Mouse (Mus musculus) liver, embryonic 15.5 days (tissue): ENCODE measurements around the gene Gm45808. TPM values are rescaled to one million over a fixed set of nuclear protein-coding genes. Genes with fewer than 3 reads are reported as not detected.
"Not testable (repeated sequence)": the region's sequence is repeated elsewhere in the genome, so short reads cannot be mapped to it uniquely, and the experiment has no call there.

Source experiments
- ATAC-seq: fragments of 200-750 bp; cut with Nextera tagmentation; 2 replicates; pipeline ENCODE4 v1.8.0; 2017; ENCODE audit warnings: moderate number of reproducible peaks, mild to moderate bottlenecking, moderate library complexity; ENCODE audit not compliant: insufficient read depth
- H3K27ac ChIP-seq: fragments of 300-500 bp; sonication (generic); replicated peaks from 2 replicates; pipeline ENCODE4 v1.5.1; 2015; ENCODE audit warnings: mild to moderate bottlenecking, inconsistent platforms
- H3K27me3 ChIP-seq: fragments of 300-500 bp; sonication (generic); 2 replicates; pipeline ENCODE4 v1.6.1; 2015; ENCODE audit warnings: mild to moderate bottlenecking, inconsistent platforms
- H3K36me3 ChIP-seq: fragments of 300-500 bp; sonication (generic); replicated peaks from 2 replicates; pipeline ENCODE4 v1.6.1; 2015; ENCODE audit warnings: moderate library complexity, mild to moderate bottlenecking, inconsistent platforms
- H3K4me1 ChIP-seq: fragments of 300-500 bp; sonication (generic); replicated peaks from 2 replicates; pipeline ENCODE4 v1.6.1; 2015; ENCODE audit warnings: inconsistent platforms
- H3K4me2 ChIP-seq: fragments of 300-500 bp; sonication (generic); 2 replicates; pipeline ENCODE4 v1.6.1; 2015; ENCODE audit warnings: moderate library complexity, mild to moderate bottlenecking, inconsistent platforms
- H3K4me3 ChIP-seq: fragments of 300-500 bp; sonication (generic); replicated peaks from 2 replicates; pipeline ENCODE4 v1.5.1; 2015; ENCODE audit warnings: mild to moderate bottlenecking, inconsistent platforms
- H3K9ac ChIP-seq: fragments of 300-500 bp; sonication (generic); 2 replicates; pipeline ENCODE4 v1.6.1; 2015; ENCODE audit warnings: moderate library complexity, mild to moderate bottlenecking, inconsistent platforms
- H3K9me3 ChIP-seq: fragments of 300-500 bp; sonication (generic); replicated peaks from 2 replicates; pipeline ENCODE4 v1.6.1; 2016; ENCODE audit warnings: inconsistent platforms
- WGBS: fragments of 180-500 bp; shearing (Covaris S2); methylation state at CpG from one replicate; pipeline ENCODE4 v1.1.7; 2015; ENCODE audit warnings: mixed read lengths; ENCODE audit not compliant: insufficient replicate concordance; 5-methylcytosine and 5-hydroxymethylcytosine counted together
- polyA plus RNA-seq: library from polyadenylated mRNA; unstranded; fragments of >200 nt; fragmentation: Nextera tagmentation; extraction: Ambion mirVana; gene quantifications from 2 replicates; pipeline ENCODE4 v1.2.1, GENCODE M21; 2015

The Gm45808 gene
- polyA plus RNA-seq, 1 experiment from 2014 or later = not detected

DNA sequence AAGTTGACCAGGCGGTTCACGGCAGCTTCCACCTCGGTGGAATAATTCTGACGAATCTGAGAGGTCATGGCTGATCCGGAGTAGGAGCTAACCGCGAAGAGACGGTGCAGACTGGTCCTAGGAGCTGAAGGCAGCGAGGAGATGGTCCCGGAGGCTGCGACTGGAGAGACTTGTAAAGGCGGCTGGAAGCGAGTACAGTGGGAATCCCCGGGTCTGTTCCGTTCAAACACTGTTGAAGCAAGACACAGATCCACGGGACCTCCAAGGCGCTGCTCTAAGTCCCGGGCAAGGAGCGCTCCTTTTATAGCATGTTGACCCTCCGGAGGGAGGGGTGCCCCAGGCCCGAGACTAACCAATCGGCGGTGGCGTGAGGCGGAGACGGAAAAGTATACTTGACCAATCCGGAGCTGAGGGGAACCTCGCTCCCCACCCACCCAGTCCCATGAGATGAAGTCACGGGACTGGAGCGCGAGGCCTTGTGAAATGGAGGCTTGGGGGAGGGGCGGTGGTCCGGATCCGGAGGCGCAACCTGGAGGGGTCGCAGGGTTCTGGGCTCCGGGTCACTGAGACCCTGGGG, 27.0 kb downstream of the Gm45808 start, which contains the start of gene Ftl1:
Gene Ftl1 (minus strand): TSS at position 321 of the 577 bp plus-strand sequence.
- peak within 1 kb of the TSS; percentile 76 for H3K4me3 ChIP-seq
- peak; percentile 85 for ATAC-seq
- H3K27ac ChIP-seq = peak within 1 kb of the TSS; percentile 97
- not testable (repeated sequence) for H3K9me3 ChIP-seq, H3K27me3 ChIP-seq
- H3K9ac ChIP-seq = peak within 1 kb of the TSS; percentile 80
- H3K36me3 ChIP-seq = peaks cover 67% of the 10 kb centered on the region
- H3K4me2 ChIP-seq = peak within 1 kb of the TSS; percentile 87
- under 1% methylated on average over 37 of the region's 37 CpGs for WGBS
- peaks cover 64% of the 10 kb centered on the region for H3K4me1 ChIP-seq

DNA sequence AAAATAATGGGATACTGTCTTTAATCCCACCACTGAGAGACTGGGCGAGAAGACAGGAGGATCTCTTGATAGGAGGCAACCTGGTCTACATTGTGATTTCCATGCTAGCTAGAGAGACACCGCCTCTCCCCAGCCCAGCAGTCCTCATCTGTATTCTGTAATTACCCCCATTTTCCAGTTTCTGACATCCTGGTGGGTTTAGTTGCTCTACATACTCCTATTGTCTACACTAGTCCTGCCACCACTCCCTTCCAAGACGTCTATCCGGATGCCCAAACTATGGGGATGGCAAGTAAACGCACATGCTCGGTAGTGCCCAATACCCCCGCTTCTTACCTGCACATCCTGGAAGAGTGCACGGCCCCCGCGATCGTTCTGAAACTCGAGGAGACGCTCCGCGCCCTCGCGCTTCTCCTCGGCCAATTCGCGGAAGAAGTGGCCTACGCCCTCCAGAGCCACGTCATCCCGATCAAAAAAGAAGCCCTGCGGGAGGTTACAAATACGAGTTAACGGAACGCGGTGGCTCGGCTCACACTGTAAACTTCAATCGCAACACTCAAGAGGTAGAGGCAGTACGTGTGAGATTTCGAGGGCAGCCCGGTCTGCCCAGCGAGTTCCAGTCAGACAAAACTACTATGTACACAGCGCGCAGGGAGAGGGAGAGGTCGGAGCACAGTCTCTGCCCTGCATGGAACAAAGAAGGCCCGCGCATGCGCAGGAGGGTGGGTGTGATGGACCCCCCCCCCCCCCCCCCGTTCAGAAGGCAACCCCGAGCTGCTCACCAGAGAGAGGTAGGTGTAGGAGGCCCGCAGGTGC, 27.7 kb downstream of the Gm45808 start:
- Histone ChIP-seq H3K4me3 (peak overlapping the region; percentile 76), H3K9me3 (no peaks in the 10 kb centered on the region), H3K4me2 (peak overlapping the region; percentile 87), H3K27me3 (no peaks in the 10 kb centered on the region), H3K9ac (peak overlapping the region; percentile 80), H3K27ac (peak overlapping the region; percentile 97), H3K36me3 (peaks cover 66% of the 10 kb centered on the region), H3K4me1 (peaks cover 62% of the 10 kb centered on the region)
- ATAC-seq = peak; percentile 34
- WGBS = 2% methylated on average over 43 of the region's 43 CpGs

DNA sequence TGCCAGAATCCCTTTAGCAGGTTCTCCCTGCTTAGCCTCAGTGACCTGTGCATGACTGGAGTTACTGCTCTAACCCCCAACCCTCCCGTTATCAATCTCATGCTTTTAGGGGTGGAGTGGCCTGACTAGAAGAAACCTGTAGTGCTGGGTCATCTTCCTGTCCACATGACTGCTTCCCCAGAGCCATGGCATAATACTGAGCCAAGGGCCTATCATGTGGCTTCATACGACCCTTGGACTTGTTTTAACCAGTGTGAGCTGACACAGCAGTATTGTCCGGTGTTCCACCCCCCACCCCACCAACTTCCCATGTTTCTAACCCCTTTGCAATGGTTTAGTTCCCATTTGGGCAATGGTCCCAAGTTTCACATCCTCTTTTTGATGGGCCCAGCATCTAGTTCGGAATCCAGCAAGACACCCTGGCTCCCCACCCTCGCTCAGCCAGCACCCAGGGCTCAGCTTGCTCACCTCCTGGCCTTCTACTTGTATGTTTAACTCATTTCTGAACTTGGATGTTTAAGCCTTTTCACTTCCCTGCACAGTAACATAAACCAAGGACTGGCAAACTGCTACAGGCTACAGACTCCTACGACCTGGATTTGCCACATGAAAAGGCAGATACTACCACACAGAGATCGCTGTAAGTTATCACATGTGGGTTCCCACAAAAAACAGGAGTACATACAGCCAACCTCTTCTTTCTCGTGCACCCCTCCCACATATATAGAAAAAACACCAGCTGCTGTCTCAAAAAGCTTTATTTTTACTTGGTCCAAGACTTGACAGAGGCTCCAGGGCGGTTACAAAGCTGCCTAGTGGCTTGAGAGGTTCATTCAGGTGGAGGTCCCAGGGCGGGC, 29.2 kb downstream of the Gm45808 start:
- 38% methylated on average over 10 of the region's 10 CpGs for WGBS
- Histone ChIP-seq H3K9ac (peak overlapping the region; percentile 80), H3K36me3 (peaks cover 54% of the 10 kb centered on the region), H3K27ac (peak overlapping the region; percentile 97), H3K4me2 (peak overlapping the region; percentile 87), H3K4me3 (peak overlapping the region; percentile 76), H3K9me3 (no peaks in the 10 kb centered on the region), H3K27me3 (no peaks in the 10 kb centered on the region), H3K4me1 (peaks cover 55% of the 10 kb centered on the region)
- ATAC-seq = 0 out of 2 replicates have a peak, but pooled peaks have one; percentile 2

DNA sequence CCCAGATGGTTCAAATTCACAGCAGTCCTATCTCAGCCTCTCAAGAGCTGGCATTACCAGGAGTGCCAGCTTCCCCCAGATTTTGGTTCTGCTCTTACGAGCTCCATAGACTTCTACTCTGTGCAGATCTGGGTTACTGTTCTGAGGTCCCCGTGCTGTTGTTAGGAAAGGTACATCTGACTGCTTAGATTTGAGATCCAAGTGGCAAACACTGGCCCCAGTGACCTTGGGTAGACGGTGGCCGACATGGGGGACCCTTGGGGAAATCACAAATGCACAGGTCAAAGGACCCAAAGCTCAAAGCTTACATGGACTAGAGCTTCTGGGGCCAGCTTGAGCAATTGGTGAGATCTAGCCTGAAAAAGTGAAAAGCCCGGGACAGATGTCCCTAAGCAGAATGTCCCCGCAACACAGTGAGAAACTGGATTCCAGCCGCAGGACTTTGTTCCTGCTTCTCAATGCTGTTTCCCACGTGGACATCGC, 29.8 kb downstream of the Gm45808 start:
- no peak for ATAC-seq
- H3K4me3 ChIP-seq = peak overlapping the region; percentile 76; the same call in 1 of the 2 replicates
- H3K27ac ChIP-seq = peak overlapping the region; percentile 97
- H3K4me1 ChIP-seq = peaks cover 55% of the 10 kb centered on the region
- H3K4me2 ChIP-seq = peak overlapping the region; percentile 87
- no peaks in the 10 kb centered on the region for H3K27me3 ChIP-seq
- 54% methylated on average over 9 of the region's 9 CpGs for WGBS
- H3K9ac ChIP-seq = 0 out of 2 replicates have a peak overlapping the region, but pooled peaks have one; percentile 80
- H3K9me3 ChIP-seq = no peaks in the 10 kb centered on the region
- peaks cover 54% of the 10 kb centered on the region for H3K36me3 ChIP-seq

- peak overlapping the region; percentile 87; the same call in 1 of the 2 replicates for H3K4me2 ChIP-seq
- H3K9ac ChIP-seq = no peak overlapping the region
- H3K27ac ChIP-seq = peak overlapping the region; percentile 97
- no peaks in the 10 kb centered on the region for H3K27me3 ChIP-seq
- 73% methylated on average over 13 of the region's 13 CpGs for WGBS
- H3K9me3 ChIP-seq = no peaks in the 10 kb centered on the region
- H3K4me3 ChIP-seq = no peak overlapping the region
- peaks cover 52% of the 10 kb centered on the region for H3K36me3 ChIP-seq
- no peak for ATAC-seq
- H3K4me1 ChIP-seq = peaks cover 55% of the 10 kb centered on the region
Observed at GRCm38 (mm10) chr7:45455932-45456696, 30.5 kb downstream of the Gm45808 start.

DNA sequence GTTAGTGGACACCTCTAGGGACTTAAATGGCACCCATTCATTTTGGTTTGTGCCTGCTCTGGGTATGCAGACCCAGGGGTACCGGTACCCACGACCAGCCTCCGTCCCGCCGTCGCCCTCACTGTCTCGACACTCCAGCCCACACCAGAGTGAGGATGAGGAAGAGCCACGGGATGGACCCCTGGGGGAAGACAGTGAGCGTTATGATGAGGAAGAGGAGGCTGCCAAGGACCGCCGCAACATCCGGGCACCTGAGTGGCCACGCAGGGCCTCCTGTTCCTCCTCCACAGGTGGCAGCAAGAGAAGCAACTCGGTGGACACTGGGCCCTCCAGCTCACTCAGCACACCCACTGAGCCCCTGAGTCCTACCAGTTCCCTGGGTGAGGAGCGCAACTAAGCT, 31.6 kb downstream of the Gm45808 start:
- Histone ChIP-seq H3K36me3 (peaks cover 52% of the 10 kb centered on the region), H3K27me3 (no peaks in the 10 kb centered on the region), H3K4me3 (no peak overlapping the region), H3K9ac (no peak overlapping the region), H3K27ac (no peak overlapping the region), H3K4me2 (no peak overlapping the region), H3K9me3 (no peaks in the 10 kb centered on the region), H3K4me1 (peaks cover 46% of the 10 kb centered on the region)
- WGBS = 87% methylated on average over 15 of the region's 15 CpGs
- no peak for ATAC-seq

DNA sequence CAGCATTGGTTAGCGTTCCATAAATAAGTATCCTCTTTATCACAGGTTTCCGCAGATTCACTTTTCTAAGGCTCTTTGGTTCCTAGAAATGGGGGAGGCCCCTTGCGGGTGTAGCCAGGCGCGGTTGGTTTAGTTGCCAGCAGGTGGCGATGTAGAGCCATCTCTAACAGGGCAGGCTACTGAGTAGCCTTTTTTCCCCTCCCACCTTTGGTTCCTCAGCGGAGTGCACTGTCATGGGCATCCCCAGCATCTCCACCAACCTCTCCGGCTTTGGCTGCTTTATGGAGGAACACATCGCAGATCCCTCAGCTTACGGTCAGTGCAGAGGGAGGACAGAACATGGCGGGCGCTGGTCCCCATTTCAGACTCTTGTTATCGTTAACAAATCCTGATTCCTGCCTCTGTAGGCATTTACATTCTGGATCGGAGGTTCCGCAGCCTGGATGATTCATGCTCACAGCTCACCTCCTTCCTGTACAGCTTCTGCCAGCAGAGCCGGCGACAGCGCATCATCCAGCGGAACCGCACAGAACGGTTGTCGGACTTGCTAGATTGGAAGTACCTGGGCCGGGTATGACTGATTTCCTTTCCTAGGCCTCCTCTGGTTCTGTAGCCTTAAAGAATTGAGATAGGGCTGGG, 35.1 kb downstream of the Gm45808 start:
- Histone ChIP-seq H3K36me3 (peaks cover 34% of the 10 kb centered on the region), H3K27ac (0 out of 2 replicates have a peak overlapping the region, but pooled peaks have one; percentile 19), H3K4me2 (0 out of 2 replicates have a peak overlapping the region, but pooled peaks have one; percentile 20), H3K9me3 (no peaks in the 10 kb centered on the region), H3K4me3 (0 out of 2 replicates have a peak overlapping the region, but pooled peaks have one; percentile 1), H3K4me1 (peaks cover 33% of the 10 kb centered on the region), H3K9ac (no peak overlapping the region), H3K27me3 (no peaks in the 10 kb centered on the region)
- peak; percentile 68 for ATAC-seq
- 50% methylated on average over 23 of the region's 23 CpGs for WGBS

- Histone ChIP-seq H3K4me2 (no peak overlapping the region), H3K27ac (no peak overlapping the region), H3K4me1 (peaks cover 26% of the 10 kb centered on the region), H3K27me3 (no peaks in the 10 kb centered on the region), H3K9ac (no peak overlapping the region), H3K4me3 (no peak overlapping the region), H3K9me3 (no peaks in the 10 kb centered on the region), H3K36me3 (peaks cover 22% of the 10 kb centered on the region)
- WGBS = 79% methylated on average over 1 of the region's 1 CpGs
- ATAC-seq = no peak
Observed at GRCm38 (mm10) chr7:45449974-45450373, 36.6 kb downstream of the Gm45808 start.

- Histone ChIP-seq H3K9ac (no peak overlapping the region; the same call in 1 of the 2 replicates), H3K4me3 (peak overlapping the region; percentile 21; the same call in 1 of the 2 replicates), H3K4me1 (peaks cover 26% of the 10 kb centered on the region), H3K27me3 (no peaks in the 10 kb centered on the region), H3K9me3 (no peaks in the 10 kb centered on the region), H3K4me2 (peak overlapping the region; percentile 46), H3K27ac (no peak overlapping the region), H3K36me3 (peaks cover 17% of the 10 kb centered on the region)
- WGBS = 23% methylated on average over 11 of the region's 11 CpGs
- ATAC-seq = 0 out of 2 replicates have a peak, but pooled peaks have one; percentile 25
Observed at GRCm38 (mm10) chr7:45447325-45447990, 39.2 kb downstream of the Gm45808 start.
